Mouse (Mus musculus): Measurements from ENCODE around the gene Dtnbp1. TPM values are rescaled to one million over a fixed set of nuclear protein-coding genes. Genes with fewer than 3 reads are reported as not detected.

Gene Dtnbp1
- polyA plus RNA-seq, 1 experiment, result 99.1 TPM

GRCm38 (mm10) chr13:44957049-44957448 lies 44.9 kb downstream of the Dtnbp1 start:
- Histone ChIP-seq H3K79me2 (ENCODE audit: control insufficient read depth, insufficient read depth) (peaks cover 7% of the 10 kb centered on the region), H3K27me3 (ENCODE audit: control insufficient read depth, insufficient read depth, insufficient read length) (no peaks in the 10 kb centered on the region), H3K4me2 (ENCODE audit: low read depth) (no peak overlapping the region), H3ac (ENCODE audit: control insufficient read depth, insufficient read length) (no peak overlapping the region), H3K36me3 (ENCODE audit: control insufficient read depth, insufficient read depth) (peaks cover 11% of the 10 kb centered on the region), H3K4me3 (no peak overlapping the region)
- TF ChIP-seq MAX (IDR thresholded peaks at IDR 0.05; ENCODE audit: low read depth) (no peak), MYOG (IDR thresholded peaks at IDR 0.05; ENCODE audit: control insufficient read depth in 1 of 3, insufficient read depth in 1 of 3, insufficient read length in 2 of 3, low read depth in 2 of 3) (no peak)

GRCm38 (mm10) chr13:44955781-44956180 lies 46.2 kb downstream of the Dtnbp1 start:
- H3K4me3 ChIP-seq, result no peak overlapping the region
- no peak overlapping the region for H3ac ChIP-seq (ENCODE audit: control insufficient read depth, insufficient read length)
- peaks cover 7% of the 10 kb centered on the region for H3K79me2 ChIP-seq (ENCODE audit: control insufficient read depth, insufficient read depth)
- H3K36me3 ChIP-seq (ENCODE audit: control insufficient read depth, insufficient read depth), result peaks cover 17% of the 10 kb centered on the region
- no peaks in the 10 kb centered on the region for H3K27me3 ChIP-seq (ENCODE audit: control insufficient read depth, insufficient read depth, insufficient read length)
- no peak overlapping the region for H3K4me2 ChIP-seq (ENCODE audit: low read depth)
- TF ChIP-seq MYOG (IDR thresholded peaks at IDR 0.05; ENCODE audit: control insufficient read depth in 1 of 3, insufficient read depth in 1 of 3, insufficient read length in 2 of 3, low read depth in 2 of 3) (no peak), TCF12 (IDR thresholded peaks at IDR 0.05; ENCODE audit: insufficient read depth, poor library complexity, severe bottlenecking) (no peak), MAX (IDR thresholded peaks at IDR 0.05; ENCODE audit: low read depth) (no peak), USF1 (IDR thresholded peaks at IDR 0.05; ENCODE audit: low read depth) (no peak)

DNA sequence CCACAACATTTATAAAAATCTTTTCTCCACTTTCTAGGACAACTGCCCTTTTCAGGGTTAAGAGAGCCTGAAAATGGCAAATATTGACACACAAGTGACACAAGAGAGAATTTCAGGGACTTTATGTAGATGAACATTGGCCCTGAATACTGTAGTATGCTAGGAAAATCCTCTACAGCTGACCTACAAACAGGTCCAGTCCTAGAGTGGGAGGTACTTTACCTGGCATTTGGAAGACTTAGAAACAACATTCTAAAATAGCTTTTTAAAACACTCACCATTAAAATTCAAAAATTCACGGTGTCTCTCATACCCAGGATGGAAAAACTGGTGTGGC lies 47.7 kb downstream of the Dtnbp1 start:
- H3K36me3 ChIP-seq (ENCODE audit: control insufficient read depth, insufficient read depth), result peaks cover 15% of the 10 kb centered on the region
- no peak overlapping the region for H3K4me3 ChIP-seq
- no peak overlapping the region for H3ac ChIP-seq (ENCODE audit: control insufficient read depth, insufficient read length)
- H3K79me2 ChIP-seq (ENCODE audit: control insufficient read depth, insufficient read depth), result peaks cover 7% of the 10 kb centered on the region
- H3K27me3 ChIP-seq (ENCODE audit: control insufficient read depth, insufficient read depth, insufficient read length), result no peaks in the 10 kb centered on the region
- H3K4me2 ChIP-seq (ENCODE audit: low read depth), result no peak overlapping the region
- TF ChIP-seq USF1 (IDR thresholded peaks at IDR 0.05; ENCODE audit: low read depth) (no peak), SRF (IDR thresholded peaks at IDR 0.05; ENCODE audit: control insufficient read depth, insufficient read length, low read depth) (no peak), POLR2AphosphoS2 (IDR thresholded peaks at IDR 0.05; ENCODE audit: insufficient read length, low read depth) (no peak), TCF3 (IDR thresholded peaks at IDR 0.05; ENCODE audit: insufficient read length, low read depth) (no peak), E2F4 (IDR thresholded peaks at IDR 0.05; ENCODE audit: insufficient read depth) (no peak)

DNA sequence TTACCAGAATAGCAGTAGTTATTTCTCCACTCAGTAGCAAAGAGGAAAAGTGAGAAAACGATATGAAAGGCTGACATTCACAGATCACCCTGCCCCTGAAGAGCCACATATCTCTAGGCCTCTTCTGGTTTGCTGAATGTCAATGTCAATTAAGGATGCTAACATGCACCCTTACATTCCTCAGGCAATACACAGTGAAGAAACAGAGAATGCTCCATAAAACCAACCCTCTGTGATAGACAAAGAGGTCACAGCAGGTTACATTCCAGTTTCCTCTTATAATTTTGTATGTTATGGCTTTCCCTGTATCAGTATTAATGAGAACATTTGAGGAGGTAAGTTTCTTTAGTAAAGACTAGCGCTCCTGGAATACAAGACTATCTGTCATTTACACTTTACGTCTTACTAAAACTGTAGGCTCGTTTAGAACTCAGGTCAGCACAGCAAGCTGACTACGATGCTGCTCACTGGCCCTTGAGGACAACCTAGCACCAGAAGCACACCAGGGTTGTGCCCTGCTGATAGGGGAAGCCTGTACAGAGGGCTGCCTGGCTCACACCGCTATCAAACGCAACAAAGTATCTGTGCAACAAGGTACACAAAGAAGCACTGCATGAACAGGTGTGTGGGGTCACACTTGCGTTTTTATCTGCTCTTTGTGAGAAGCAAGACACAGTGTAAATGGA lies 48.3 kb downstream of the Dtnbp1 start:
- H3K36me3 ChIP-seq (ENCODE audit: control insufficient read depth, insufficient read depth), result peaks cover 15% of the 10 kb centered on the region
- H3K4me2 ChIP-seq (ENCODE audit: low read depth), result no peak overlapping the region
- peaks cover 7% of the 10 kb centered on the region for H3K79me2 ChIP-seq (ENCODE audit: control insufficient read depth, insufficient read depth)
- H3K4me3 ChIP-seq, result no peak overlapping the region
- TF ChIP-seq MYOG (IDR thresholded peaks at IDR 0.05; ENCODE audit: control insufficient read depth in 1 of 3, insufficient read depth in 1 of 3, insufficient read length in 2 of 3, low read depth in 2 of 3) (no peak), E2F4 (IDR thresholded peaks at IDR 0.05; ENCODE audit: insufficient read depth) (no peak), USF1 (IDR thresholded peaks at IDR 0.05; ENCODE audit: low read depth) (no peak), POLR2A (IDR thresholded peaks at IDR 0.05; ENCODE audit: insufficient read length, low read depth) (no peak), REST (IDR thresholded peaks at IDR 0.05; ENCODE audit: insufficient read depth, insufficient read length) (no peak), MYOD1 (IDR thresholded peaks at IDR 0.05; ENCODE audit: control insufficient read depth in 1 of 3, insufficient read length in 2 of 3, low read depth in 2 of 3) (no peak), SRF (IDR thresholded peaks at IDR 0.05; ENCODE audit: control insufficient read depth, insufficient read length, low read depth) (no peak), MAX (IDR thresholded peaks at IDR 0.05; ENCODE audit: low read depth) (no peak), TCF12 (IDR thresholded peaks at IDR 0.05; ENCODE audit: insufficient read depth, poor library complexity, severe bottlenecking) (no peak), POLR2AphosphoS2 (IDR thresholded peaks at IDR 0.05; ENCODE audit: insufficient read length, low read depth) (no peak), CEBPB (IDR thresholded peaks at IDR 0.05; ENCODE audit: insufficient read depth, poor library complexity, severe bottlenecking) (no peak)
- H3K27me3 ChIP-seq (ENCODE audit: control insufficient read depth, insufficient read depth, insufficient read length), result no peaks in the 10 kb centered on the region
- no peak overlapping the region for H3ac ChIP-seq (ENCODE audit: control insufficient read depth, insufficient read length)

DNA sequence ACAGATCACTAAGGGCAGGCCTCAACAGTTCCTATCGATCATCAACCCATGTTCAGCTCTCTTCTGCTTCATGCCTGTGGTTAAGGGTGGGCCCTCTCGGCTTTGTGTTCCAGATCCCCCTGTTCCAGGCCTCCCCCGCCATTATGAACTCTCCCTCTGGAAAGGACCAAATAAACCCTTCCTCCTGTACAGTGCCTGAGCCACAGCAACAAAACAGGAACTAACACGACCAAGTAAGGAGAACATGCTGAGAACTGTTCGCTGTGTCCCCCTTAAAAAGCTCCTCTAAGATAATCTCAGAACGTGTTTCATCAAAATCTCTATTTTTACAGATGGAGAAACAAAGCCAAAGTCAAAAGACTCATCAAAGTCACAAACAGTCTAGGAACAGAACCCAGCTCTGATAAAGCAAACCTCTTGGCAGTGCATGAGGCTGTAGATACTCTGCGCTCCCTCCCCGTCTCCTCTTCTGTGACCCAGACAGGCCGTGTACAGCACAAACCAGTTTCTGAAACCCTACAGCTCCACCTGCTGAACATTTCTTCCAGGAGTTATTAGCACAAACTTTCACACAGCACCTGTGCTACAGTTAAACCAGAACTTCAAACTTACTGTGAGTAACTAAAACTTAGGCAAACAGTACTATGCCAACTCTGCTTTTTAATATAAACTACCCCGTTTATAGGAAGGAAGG lies 49.4 kb downstream of the Dtnbp1 start:
- H3K36me3 ChIP-seq (ENCODE audit: control insufficient read depth, insufficient read depth), result peaks cover 9% of the 10 kb centered on the region
- H3K79me2 ChIP-seq (ENCODE audit: control insufficient read depth, insufficient read depth), result peaks cover 7% of the 10 kb centered on the region
- H3K4me3 ChIP-seq, result no peak overlapping the region
- H3K27me3 ChIP-seq (ENCODE audit: control insufficient read depth, insufficient read depth, insufficient read length), result no peaks in the 10 kb centered on the region
- H3K4me2 ChIP-seq (ENCODE audit: low read depth), result no peak overlapping the region
- no peak overlapping the region for H3ac ChIP-seq (ENCODE audit: control insufficient read depth, insufficient read length)
- no peak for TF ChIP-seq MYOD1 (IDR thresholded peaks at IDR 0.05; ENCODE audit: control insufficient read depth in 1 of 3, insufficient read length in 2 of 3, low read depth in 2 of 3)
- no peak for TF ChIP-seq POLR2A (IDR thresholded peaks at IDR 0.05; ENCODE audit: insufficient read length, low read depth)
- no peak for TF ChIP-seq POLR2AphosphoS2 (IDR thresholded peaks at IDR 0.05; ENCODE audit: insufficient read length, low read depth)
- no peak for TF ChIP-seq SRF (IDR thresholded peaks at IDR 0.05; ENCODE audit: control insufficient read depth, insufficient read length, low read depth)
- TF ChIP-seq MAX (IDR thresholded peaks at IDR 0.05; ENCODE audit: low read depth), result no peak
- TF ChIP-seq REST (IDR thresholded peaks at IDR 0.05; ENCODE audit: insufficient read depth, insufficient read length), result no peak
- no peak for TF ChIP-seq E2F4 (IDR thresholded peaks at IDR 0.05; ENCODE audit: insufficient read depth)
- no peak for TF ChIP-seq CEBPB (IDR thresholded peaks at IDR 0.05; ENCODE audit: insufficient read depth, poor library complexity, severe bottlenecking)
- no peak for TF ChIP-seq MYOG (IDR thresholded peaks at IDR 0.05; ENCODE audit: control insufficient read depth in 1 of 3, insufficient read depth in 1 of 3, insufficient read length in 2 of 3, low read depth in 2 of 3)
- TF ChIP-seq TCF3 (IDR thresholded peaks at IDR 0.05; ENCODE audit: insufficient read length, low read depth), result no peak
- no peak for TF ChIP-seq TCF12 (IDR thresholded peaks at IDR 0.05; ENCODE audit: insufficient read depth, poor library complexity, severe bottlenecking)
- TF ChIP-seq USF1 (IDR thresholded peaks at IDR 0.05; ENCODE audit: low read depth), result no peak
